Mouse (Mus musculus): Measurements from ENCODE around the gene Oxct1. TPM values are rescaled to one million over a fixed set of nuclear protein-coding genes. Genes with fewer than 3 reads are reported as not detected.

Gene Oxct1
- polyA plus RNA-seq, 1 experiment, result 17.4 TPM

- TF ChIP-seq POLR2A (IDR thresholded peaks at IDR 0.05; ENCODE audit: low read depth, low read length) (no peak), CTCF (IDR thresholded peaks at IDR 0.05; ENCODE audit: extremely low read depth, insufficient read depth, insufficient read length, insufficient replicate concordance) (no peak)
- no peak overlapping the region for H3K27ac ChIP-seq (ENCODE audit: insufficient read depth, low read length)
- no peak for DNase-seq (ENCODE audit: low read depth in 1 of 2, low spot score in 2 of 2)
- H3K27me3 ChIP-seq (ENCODE audit: control insufficient read depth, insufficient read depth, low read length), result no peaks in the 10 kb centered on the region
- H3K4me1 ChIP-seq (ENCODE audit: control insufficient read depth, insufficient read depth, insufficient read length), result no peaks in the 10 kb centered on the region
- no peaks in the 10 kb centered on the region for H3K36me3 ChIP-seq (ENCODE audit: control insufficient read depth, insufficient read depth, low read length)
- H3K4me3 ChIP-seq (ENCODE audit: extremely low read depth, insufficient read depth, insufficient read length), result no peak overlapping the region
Observed at GRCm38 (mm10) chr15:4197913-4198312, 171.7 kb downstream of the Oxct1 start.

Other genes starting within 250 kb of the Oxct1 start
- gene Fbxo4, start 46.8 kb upstream of the Oxct1 start, polyA plus RNA-seq (2012; rRNA removed), result 5.9 and 6.8 TPM in 2 replicates
- 6.1 and 6.3 TPM in 2 replicates for gene AW549877, start 30.6 kb upstream of the Oxct1 start, polyA plus RNA-seq (2012; rRNA removed)

Data from spleen, adult 2 months (tissue).